Mouse (Mus musculus) myocyte (in vitro differentiated cells): ENCODE measurements at regions not wholly inside any gene's neighbourhood (a gene's known extent, or its start where the extent isn't known, plus 50 kb on each side); places are given as distances from the start of the nearest gene placed in this dataset.

Source experiments
- H3K27me3 ChIP-seq: one replicate; pipeline ENCODE4 v1.6.1; 2011; ENCODE audit not compliant: control insufficient read depth, insufficient read depth, insufficient read length
- H3K36me3 ChIP-seq: one replicate; pipeline ENCODE4 v1.6.1; 2011; ENCODE audit not compliant: control insufficient read depth, insufficient read depth
- H3K4me2 ChIP-seq: one replicate; pipeline ENCODE4 v1.6.1; 2011; ENCODE audit warnings: low read depth, control low read depth
- H3K4me3 ChIP-seq: one replicate; pipeline ENCODE4 v1.5.1; 2011; ENCODE audit warnings: mild to moderate bottlenecking, control low read depth, moderate library complexity
- H3K79me2 ChIP-seq: one replicate; pipeline ENCODE4 v1.6.1; 2011; ENCODE audit not compliant: control insufficient read depth, insufficient read depth
- H3ac ChIP-seq: one replicate; pipeline ENCODE4 v1.6.1; 2011; ENCODE audit not compliant: control insufficient read depth, insufficient read length
- CEBPB ChIP-seq: IDR thresholded peaks from 2 replicates; pipeline ENCODE4 v1.6.1; 2011; ENCODE audit warnings: mild to moderate bottlenecking, moderate library complexity; ENCODE audit not compliant: poor library complexity, insufficient read depth, severe bottlenecking
- E2F4 ChIP-seq: IDR thresholded peaks from one replicate; pipeline ENCODE4 v1.6.1; 2011; ENCODE audit warnings: mild to moderate bottlenecking, control low read depth, moderate library complexity; ENCODE audit not compliant: insufficient read depth
- MAX ChIP-seq: IDR thresholded peaks from one replicate; pipeline ENCODE4 v1.6.1; 2011; ENCODE audit warnings: low read depth, mild to moderate bottlenecking, control low read depth
- MYOD1 ChIP-seq, 3 experiments: IDR thresholded peaks; one replicate each; pipeline ENCODE4 v1.6.1; 2011; ENCODE audit warnings: control low read depth in 2 of 3, low read depth in 2 of 3, mild to moderate bottlenecking in 2 of 3, moderate library complexity in 1 of 3; ENCODE audit not compliant: insufficient read length in 2 of 3, control insufficient read depth in 1 of 3
- MYOG ChIP-seq, 3 experiments: IDR thresholded peaks; one replicate each; pipeline ENCODE4 v1.6.1; 2011; ENCODE audit warnings: control low read depth in 2 of 3, low read depth in 2 of 3, mild to moderate bottlenecking in 2 of 3; ENCODE audit not compliant: insufficient read length in 2 of 3, control insufficient read depth in 1 of 3, insufficient read depth in 1 of 3
- POLR2A ChIP-seq: IDR thresholded peaks from one replicate; pipeline ENCODE4 v1.6.1; 2011; ENCODE audit warnings: low read depth, mild to moderate bottlenecking, control low read depth, moderate library complexity; ENCODE audit not compliant: insufficient read length
- POLR2AphosphoS2 ChIP-seq: IDR thresholded peaks from one replicate; pipeline ENCODE4 v1.6.1; 2011; ENCODE audit warnings: low read depth, control low read depth; ENCODE audit not compliant: insufficient read length
- REST ChIP-seq: IDR thresholded peaks from one replicate; pipeline ENCODE4 v1.6.1; 2011; ENCODE audit warnings: mild to moderate bottlenecking, control low read depth, moderate library complexity; ENCODE audit not compliant: insufficient read depth, insufficient read length
- SRF ChIP-seq: IDR thresholded peaks from one replicate; pipeline ENCODE4 v1.6.1; 2011; ENCODE audit warnings: low read depth; ENCODE audit not compliant: control insufficient read depth, insufficient read length
- TCF12 ChIP-seq: IDR thresholded peaks from one replicate; pipeline ENCODE4 v1.6.1; 2011; ENCODE audit warnings: mild to moderate bottlenecking, control low read depth; ENCODE audit not compliant: poor library complexity, insufficient read depth, severe bottlenecking
- TCF3 ChIP-seq: IDR thresholded peaks from one replicate; pipeline ENCODE4 v1.6.1; 2011; ENCODE audit warnings: low read depth, control low read depth; ENCODE audit not compliant: insufficient read length
- USF1 ChIP-seq: IDR thresholded peaks from one replicate; pipeline ENCODE4 v1.6.1; 2011; ENCODE audit warnings: low read depth, mild to moderate bottlenecking, control low read depth, moderate library complexity

- H3K27me3 ChIP-seq: no peaks in the 10 kb centered on the region
- H3K4me2 ChIP-seq: no peak overlapping the region
- no peaks in the 10 kb centered on the region for H3K36me3 ChIP-seq
- H3K4me3 ChIP-seq: no peak overlapping the region
- no peak overlapping the region for H3ac ChIP-seq
- TF ChIP-seq REST (no peak), USF1 (no peak), E2F4 (no peak), SRF (no peak), POLR2A (no peak), MAX (no peak), POLR2AphosphoS2 (no peak), TCF3 (no peak), TCF12 (no peak), MYOD1 (IDR thresholded peaks at IDR 0.05; ENCODE audit: control insufficient read depth in 1 of 3, insufficient read length in 2 of 3, low read depth in 2 of 3) (no peak), MYOG (IDR thresholded peaks at IDR 0.05; ENCODE audit: control insufficient read depth in 1 of 3, insufficient read depth in 1 of 3, insufficient read length in 2 of 3, low read depth in 2 of 3) (no peak), CEBPB (no peak)
- no peaks in the 10 kb centered on the region for H3K79me2 ChIP-seq
These were observed 165.5 kb downstream of the Adamts15 start for GRCm38 (mm10) chr9:30756796-30757195.

GRCm38 (mm10) chr9:30755586-30755985 is 166.7 kb downstream of the Adamts15 start:
- no peak overlapping the region for H3ac ChIP-seq
- no peak overlapping the region for H3K4me3 ChIP-seq
- no peak overlapping the region for H3K4me2 ChIP-seq
- H3K36me3 ChIP-seq: no peaks in the 10 kb centered on the region
- H3K27me3 ChIP-seq: no peaks in the 10 kb centered on the region
- no peak for TF ChIP-seq SRF
- no peak for TF ChIP-seq REST
- TF ChIP-seq MYOD1 (IDR thresholded peaks at IDR 0.05; ENCODE audit: control insufficient read depth in 1 of 3, insufficient read length in 2 of 3, low read depth in 2 of 3): no peak
- TF ChIP-seq MAX: no peak
- no peaks in the 10 kb centered on the region for H3K79me2 ChIP-seq

- Histone ChIP-seq H3K4me2 (no peak overlapping the region), H3K27me3 (no peaks in the 10 kb centered on the region), H3ac (no peak overlapping the region), H3K36me3 (no peaks in the 10 kb centered on the region), H3K79me2 (no peaks in the 10 kb centered on the region), H3K4me3 (no peak overlapping the region)
- TF ChIP-seq E2F4 (no peak), POLR2A (no peak), MYOG (IDR thresholded peaks at IDR 0.05; ENCODE audit: control insufficient read depth in 1 of 3, insufficient read depth in 1 of 3, insufficient read length in 2 of 3, low read depth in 2 of 3) (no peak), MAX (no peak), CEBPB (no peak), USF1 (no peak), SRF (no peak), MYOD1 (IDR thresholded peaks at IDR 0.05; ENCODE audit: control insufficient read depth in 1 of 3, insufficient read length in 2 of 3, low read depth in 2 of 3) (no peak), TCF3 (no peak)
These were observed 167.4 kb downstream of the Adamts15 start for GRCm38 (mm10) chr9:30754826-30755225.

DNA sequence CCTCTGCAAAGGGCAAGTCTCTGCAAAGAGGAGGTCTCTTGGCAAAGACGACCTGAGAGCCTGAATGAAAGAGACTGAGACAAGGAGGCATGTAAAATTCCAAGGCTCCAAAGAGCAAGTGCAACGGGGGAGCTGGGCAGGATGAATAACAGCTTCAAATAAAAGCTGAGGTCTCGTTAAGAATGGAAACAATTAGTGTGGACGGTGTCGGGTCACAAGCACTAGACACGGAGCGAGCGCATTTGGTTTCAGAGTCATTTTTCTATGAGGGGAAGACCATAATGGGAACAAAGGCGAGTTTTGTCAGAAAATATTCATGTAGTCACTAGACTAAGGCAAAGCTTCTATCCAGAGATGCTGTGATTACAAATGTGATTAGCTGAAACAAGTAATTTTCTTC is 178.8 kb downstream of the Adamts15 start:
- no peaks in the 10 kb centered on the region for H3K36me3 ChIP-seq

DNA sequence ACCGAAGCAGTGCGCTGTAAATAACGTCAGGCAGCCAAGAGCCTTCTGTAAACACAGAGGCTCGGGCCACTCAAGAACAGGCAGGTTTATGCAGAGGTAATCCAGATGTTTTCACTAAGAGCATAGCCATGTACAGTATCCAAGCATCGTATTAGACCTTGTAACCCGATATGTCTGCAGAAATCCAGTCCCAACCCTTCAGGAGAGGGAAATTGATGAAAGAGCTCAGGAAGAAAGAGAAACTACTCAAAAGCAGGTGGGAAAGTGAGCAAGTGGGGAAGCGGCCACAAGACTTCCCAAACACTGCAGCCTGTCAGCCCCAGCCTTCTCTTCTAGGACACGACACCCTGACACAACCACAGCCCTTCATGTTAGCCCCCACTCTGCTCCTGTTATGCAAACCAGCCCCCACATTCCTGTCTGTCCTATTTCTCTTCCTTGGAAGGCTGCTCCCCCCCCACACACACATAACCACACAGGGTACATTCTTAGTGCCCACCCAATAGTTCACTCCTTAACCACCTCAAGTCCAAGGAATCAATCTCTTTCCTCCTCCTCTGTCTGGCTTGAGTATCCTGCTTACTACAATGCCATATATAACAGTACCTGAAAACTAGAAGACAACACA is 179.7 kb downstream of the Adamts15 start:
- TF ChIP-seq CEBPB (no peak), MAX (no peak), REST (no peak)
- Histone ChIP-seq H3ac (no peak overlapping the region), H3K4me2 (no peak overlapping the region), H3K36me3 (no peaks in the 10 kb centered on the region), H3K27me3 (no peaks in the 10 kb centered on the region), H3K79me2 (no peaks in the 10 kb centered on the region), H3K4me3 (no peak overlapping the region)

More for the DNA sequence above, 178.8 kb downstream of the Adamts15 start:
- H3K79me2 ChIP-seq: no peaks in the 10 kb centered on the region
- no peak overlapping the region for H3ac ChIP-seq
- H3K27me3 ChIP-seq: no peaks in the 10 kb centered on the region
- H3K4me2 ChIP-seq: no peak overlapping the region
- H3K4me3 ChIP-seq: no peak overlapping the region
- no peak for TF ChIP-seq TCF12
- no peak for TF ChIP-seq SRF
